11 mouse cellular contexts compared by ENCODE assay signal in genomic region chr8:87812069-87812449, GRCm38 (mm10).
DNase-seq lines count a peak whose midpoint lies in the region; ATAC-seq and TF ChIP-seq lines count a peak whose summit lies in the region.
"Had no signal": no experiment of that assay in that cellular context is flagged by ENCODE, and none has a peak within 500 bp of the region (broad histone marks: within the 10 kb centered on the region; RNA-seq: fewer than 3 reads in every experiment).

No protein-coding gene starts in this region.

- peak overlapping the region; percentile 16; the same call in 1 of the 2 replicates for H3K27ac ChIP-seq in forebrain, embryonic 14.5 days (ENCODE audit: low read depth, low read length)
- H3K27ac ChIP-seq in hindbrain, postnatal 0 days: peak overlapping the region; percentile 67; the same call in 1 of the 2 replicates
- H3K27ac ChIP-seq in midbrain, embryonic 16.5 days (ENCODE audit: low read length): peak overlapping the region; percentile 18
- H3K27ac ChIP-seq in kidney, embryonic 15.5 days: no peak overlapping the region
- H3K27ac ChIP-seq: heart, embryonic 15.5 days; liver, embryonic 15.5 days had no signal

- no peak overlapping the region for H3K4me3 ChIP-seq in forebrain, embryonic 14.5 days (ENCODE audit: low read depth, low read length)
- no peak overlapping the region for H3K4me3 ChIP-seq in hindbrain, postnatal 0 days (ENCODE audit: low read length)
- no peak overlapping the region for H3K4me3 ChIP-seq in midbrain, embryonic 16.5 days (ENCODE audit: low read depth, low read length)
- no peak overlapping the region for H3K4me3 ChIP-seq in kidney, embryonic 15.5 days (replicated peaks)
- H3K4me3 ChIP-seq: heart, embryonic 15.5 days; liver, embryonic 15.5 days had no signal

- H3K4me2 ChIP-seq in forebrain, embryonic 14.5 days (ENCODE audit: low read length): peak overlapping the region; percentile 4; the same call in 1 of the 2 replicates
- H3K4me2 ChIP-seq in hindbrain, postnatal 0 days (ENCODE audit: low read depth, low read length): no peak overlapping the region
- H3K4me2 ChIP-seq in midbrain, embryonic 16.5 days (ENCODE audit: low read length): no peak overlapping the region
- no peak overlapping the region for H3K4me2 ChIP-seq in kidney, embryonic 15.5 days
- H3K4me2 ChIP-seq: heart, embryonic 15.5 days; liver, embryonic 15.5 days had no signal

- H3K9ac ChIP-seq in forebrain, embryonic 14.5 days (ENCODE audit: low read length): no peak overlapping the region
- 0 out of 2 replicates have a peak overlapping the region, but pooled peaks have one; percentile 13 for H3K9ac ChIP-seq in hindbrain, postnatal 0 days (replicated peaks; ENCODE audit: low read length)
- H3K9ac ChIP-seq in midbrain, embryonic 16.5 days (ENCODE audit: low read depth, low read length): peak overlapping the region; percentile 32; the same call in 1 of the 2 replicates
- no peak overlapping the region for H3K9ac ChIP-seq in kidney, embryonic 15.5 days
- H3K9ac ChIP-seq: heart, embryonic 15.5 days; liver, embryonic 15.5 days had no signal

- peak; percentile 13 for DNase-seq in layer of hippocampus, adult 9-11 months
- no peak for DNase-seq in layer of hippocampus, adult 8-10 months (ENCODE audit: low spot score in 2 of 2)
- no peak for DNase-seq in forebrain, embryonic 14.5 days (ENCODE audit: low spot score)
- DNase-seq in hindbrain, postnatal 0 days (ENCODE audit: low spot score): no peak
- no peak for DNase-seq in kidney, postnatal 25 days
- no peak for DNase-seq in cerebellum, adult 11-12 months
- DNase-seq: B cell, adult 2 months had no signal

- no peaks in the 10 kb centered on the region for H3K9me3 ChIP-seq in forebrain, embryonic 14.5 days (replicated peaks; ENCODE audit: control insufficient read depth, low read length)
- no peaks in the 10 kb centered on the region for H3K9me3 ChIP-seq in hindbrain, postnatal 0 days (ENCODE audit: low read length)
- no peaks in the 10 kb centered on the region for H3K9me3 ChIP-seq in midbrain, embryonic 16.5 days (replicated peaks; ENCODE audit: control insufficient read depth, low read length, poor library complexity, severe bottlenecking)
- no peaks in the 10 kb centered on the region for H3K9me3 ChIP-seq in kidney, embryonic 15.5 days (replicated peaks)
- H3K9me3 ChIP-seq: heart, embryonic 15.5 days; liver, embryonic 15.5 days had no signal

- H3K27me3 ChIP-seq in forebrain, embryonic 14.5 days (replicated peaks; ENCODE audit: control insufficient read depth, insufficient read depth, low read length): no peaks in the 10 kb centered on the region
- no peaks in the 10 kb centered on the region for H3K27me3 ChIP-seq in hindbrain, postnatal 0 days (ENCODE audit: insufficient read depth, low read length)
- no peaks in the 10 kb centered on the region for H3K27me3 ChIP-seq in midbrain, embryonic 16.5 days (ENCODE audit: control insufficient read depth, insufficient read depth, low read depth, low read length)
- H3K27me3 ChIP-seq in kidney, embryonic 15.5 days: no peaks in the 10 kb centered on the region
- H3K27me3 ChIP-seq: heart, embryonic 15.5 days; liver, embryonic 15.5 days had no signal

- 78% methylated on average over 2 of the region's 2 CpGs for WGBS in forebrain, embryonic 14.5 days
- 73% methylated on average over 2 of the region's 2 CpGs for WGBS in hindbrain, postnatal 0 days
- WGBS in midbrain, embryonic 16.5 days: 73% methylated on average over 2 of the region's 2 CpGs
- WGBS in kidney, embryonic 15.5 days: 90% methylated on average over 2 of the region's 2 CpGs

- no peaks in the 10 kb centered on the region for H3K36me3 ChIP-seq in forebrain, embryonic 14.5 days (ENCODE audit: control insufficient read depth, insufficient read depth, low read length)
- no peaks in the 10 kb centered on the region for H3K36me3 ChIP-seq in hindbrain, postnatal 0 days (ENCODE audit: insufficient read depth, low read length)
- H3K36me3 ChIP-seq in midbrain, embryonic 16.5 days (ENCODE audit: control insufficient read depth, insufficient read depth, low read length): no peaks in the 10 kb centered on the region
- H3K36me3 ChIP-seq in kidney, embryonic 15.5 days: no peaks in the 10 kb centered on the region
- H3K36me3 ChIP-seq: heart, embryonic 15.5 days; liver, embryonic 15.5 days had no signal

- peak; percentile 47 for ATAC-seq in forebrain, embryonic 14.5 days
- peak; percentile 33; the same call in 1 of the 2 replicates for ATAC-seq in hindbrain, postnatal 0 days
- ATAC-seq in midbrain, embryonic 16.5 days: peak; percentile 23; the same call in 1 of the 2 replicates
- ATAC-seq in kidney, embryonic 15.5 days (replicated peaks; ENCODE audit: low FRiP score): no peak

- H3K4me1 ChIP-seq in forebrain, embryonic 14.5 days (ENCODE audit: control insufficient read depth, insufficient read depth, low read length): peaks cover 12% of the 10 kb centered on the region
- peaks cover 28% of the 10 kb centered on the region for H3K4me1 ChIP-seq in hindbrain, postnatal 0 days (ENCODE audit: insufficient read depth, low read length)
- peaks cover 16% of the 10 kb centered on the region for H3K4me1 ChIP-seq in midbrain, embryonic 16.5 days (ENCODE audit: control insufficient read depth, insufficient read depth, low read length)
- no peaks in the 10 kb centered on the region for H3K4me1 ChIP-seq in kidney, embryonic 15.5 days
- H3K4me1 ChIP-seq: liver, embryonic 15.5 days had no signal

- TF ChIP-seq CTCF in hindbrain, postnatal 0 days (IDR thresholded peaks at IDR 0.05; ENCODE audit: low read depth): no peak

Comparison
In these comparisons a context has a peak if more than half of its experiments do, and no peak if none do; other contexts are left out.
1. H3K9ac ChIP-seq: peak in hindbrain, postnatal 0 days (single experiment) and midbrain, embryonic 16.5 days (single experiment); none in forebrain, embryonic 14.5 days (single experiment) and kidney, embryonic 15.5 days (single experiment).